Mouse (Mus musculus): ENCODE measurements around the gene Kdm2b.

The Kdm2b gene

GRCm38 (mm10) chr5:122832536-122832935 lies 157.1 kb downstream of the Kdm2b start:
- no peak for DNase-seq

DNA sequence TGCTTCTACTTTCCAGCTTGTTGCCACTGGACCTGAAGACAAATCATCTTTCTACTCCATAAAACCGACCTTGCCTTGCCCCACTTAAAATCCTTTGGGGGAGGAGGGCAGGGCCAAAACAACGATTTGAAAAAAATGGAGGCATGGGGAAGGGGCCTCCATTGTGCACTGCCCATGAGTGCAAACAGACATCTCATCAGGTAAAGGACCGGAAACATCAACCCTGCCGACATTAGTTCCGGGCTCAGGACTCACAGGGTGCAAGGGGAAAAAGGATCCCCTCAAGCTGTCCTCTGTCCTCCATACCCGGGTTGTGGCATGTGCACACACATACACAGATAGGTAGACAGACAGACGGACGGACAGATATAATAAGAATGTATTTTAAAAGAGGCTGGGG lies 164.5 kb downstream of the Kdm2b start:
- no peak for DNase-seq

- DNase-seq, result no peak
Observed at GRCm38 (mm10) chr5:122824450-122824849, 165.2 kb downstream of the Kdm2b start.

- DNase-seq, result no peak
Observed at GRCm38 (mm10) chr5:122823976-122824375, 165.6 kb downstream of the Kdm2b start.

- DNase-seq, result no peak
Observed at GRCm38 (mm10) chr5:122822441-122822840, 167.2 kb downstream of the Kdm2b start.

- no peak for DNase-seq
Observed at GRCm38 (mm10) chr5:122821524-122821885, 168.1 kb downstream of the Kdm2b start.

DNA sequence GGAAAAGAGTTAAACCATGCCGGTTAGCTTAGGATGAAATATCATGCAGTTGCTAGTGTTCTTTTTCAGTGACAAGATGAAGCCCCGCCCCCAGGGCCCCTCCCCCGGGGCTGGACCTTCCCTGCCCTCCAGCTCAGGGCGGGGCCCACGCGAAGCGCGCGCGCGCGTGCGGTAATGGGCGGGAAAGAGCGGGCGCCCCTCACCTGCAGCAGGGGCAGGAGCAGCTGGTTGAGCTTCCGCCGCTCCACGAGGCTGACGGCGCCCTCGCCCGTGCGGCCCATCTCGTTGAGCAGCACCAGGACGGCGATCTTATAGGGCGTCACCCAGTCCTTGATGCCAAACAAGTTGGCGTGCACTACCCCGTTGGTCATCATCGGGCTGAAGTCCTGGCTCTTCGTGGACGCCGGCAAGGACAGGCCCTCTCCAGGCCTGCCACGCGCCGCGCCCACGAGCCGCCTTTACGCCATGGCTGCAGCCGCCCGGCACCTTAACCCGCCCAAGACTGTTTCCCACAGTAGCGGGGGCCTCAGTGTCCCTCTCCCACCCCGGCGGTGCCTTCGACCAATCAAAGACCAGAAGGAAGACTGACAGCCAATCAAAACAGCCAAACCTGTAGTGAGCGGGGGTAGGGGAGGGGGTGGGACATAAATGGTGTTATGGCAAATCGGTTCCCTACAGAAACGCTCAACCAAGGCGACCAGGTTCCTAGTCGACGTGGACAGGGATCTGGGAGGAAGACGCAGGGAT lies 168.7 kb downstream of the Kdm2b start, which contains the start of gene Anapc5:
Gene Anapc5 (minus strand): TSS at position 563 of the 747 bp plus-strand sequence.
- peak; percentile 95 for DNase-seq
